Mouse (Mus musculus) limb, embryonic 13.5 days (tissue): Measurements from ENCODE around the gene Gm20605. TPM values are rescaled to one million over a fixed set of nuclear protein-coding genes. Genes with fewer than 3 reads are reported as not detected.
A peak's percentile ranks its signal among the peaks of the same experiment; 100 is the strongest.

ENCODE experiments used
- ATAC-seq: fragments of 200-750 bp; cut with Nextera tagmentation; 2 replicates; pipeline ENCODE4 v1.8.0; 2017; ENCODE audit warnings: low read depth, moderate number of reproducible peaks, moderate TSS enrichment; ENCODE audit not compliant: low FRiP score
- H3K27ac ChIP-seq: fragments of 300-500 bp; sonication (generic); 2 replicates; pipeline ENCODE4 v1.5.1; 2015; ENCODE audit warnings: inconsistent platforms, mild to moderate bottlenecking, moderate library complexity
- H3K27me3 ChIP-seq: fragments of 300-500 bp; sonication (generic); 2 replicates; pipeline ENCODE4 v1.6.1; 2015; ENCODE audit warnings: mild to moderate bottlenecking, inconsistent platforms
- H3K36me3 ChIP-seq: fragments of 300-500 bp; sonication (generic); 2 replicates; pipeline ENCODE4 v1.6.1; 2015; ENCODE audit warnings: inconsistent platforms, mild to moderate bottlenecking, moderate library complexity
- H3K4me1 ChIP-seq: fragments of 300-500 bp; sonication (generic); 2 replicates; pipeline ENCODE4 v1.6.1; 2015; ENCODE audit warnings: inconsistent platforms
- H3K4me2 ChIP-seq: fragments of 300-500 bp; sonication (generic); replicated peaks from 2 replicates; pipeline ENCODE4 v1.6.1; 2015; ENCODE audit warnings: inconsistent platforms, mild to moderate bottlenecking, moderate library complexity
- H3K4me3 ChIP-seq: fragments of 300-500 bp; sonication (generic); 2 replicates; pipeline ENCODE4 v1.5.1; 2015; ENCODE audit warnings: moderate library complexity, mild to moderate bottlenecking, inconsistent platforms
- H3K9ac ChIP-seq: fragments of 300-500 bp; sonication (generic); 2 replicates; pipeline ENCODE4 v1.6.1; 2015; ENCODE audit warnings: mild to moderate bottlenecking, inconsistent platforms
- H3K9me3 ChIP-seq: fragments of 300-500 bp; sonication (generic); 2 replicates; pipeline ENCODE4 v1.6.1; 2016; ENCODE audit warnings: inconsistent platforms
- WGBS: fragments of 180-500 bp; shearing (Covaris S2); methylation state at CpG from one replicate; pipeline ENCODE4 v1.1.7; 2015; 5-methylcytosine and 5-hydroxymethylcytosine counted together
- polyA plus RNA-seq: library from polyadenylated mRNA; unstranded; fragments of >200 nt; fragmentation: Nextera tagmentation; extraction: Ambion mirVana; gene quantifications from 2 replicates; pipeline ENCODE4 v1.2.1, GENCODE M21; 2015

The Gm20605 gene
- polyA plus RNA-seq, 1 experiment from 2014 or later = 9.6 TPM

DNA sequence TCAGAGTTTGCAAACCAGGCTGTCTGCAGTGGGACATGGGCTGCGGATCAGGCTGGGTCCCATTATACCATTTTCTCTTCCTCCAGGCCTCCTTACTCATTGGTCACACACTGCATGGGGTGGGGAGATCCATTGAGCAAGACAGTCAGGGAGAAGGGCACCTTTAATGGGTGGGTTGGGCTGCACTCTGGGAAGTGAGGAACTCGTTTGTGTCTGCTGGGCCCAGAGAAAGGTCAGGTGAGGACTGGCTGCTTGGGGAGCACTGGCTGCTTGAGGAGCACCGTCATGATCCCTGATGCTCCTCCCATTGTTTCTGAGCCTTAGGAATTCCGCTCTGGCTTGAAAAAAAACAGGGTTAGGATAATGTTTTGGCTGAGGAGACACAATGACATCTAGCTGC lies 13.9 kb downstream of the Gm20605 start:
- peaks cover 50% of the 10 kb centered on the region for H3K36me3 ChIP-seq
- no peaks in the 10 kb centered on the region for H3K9me3 ChIP-seq

DNA sequence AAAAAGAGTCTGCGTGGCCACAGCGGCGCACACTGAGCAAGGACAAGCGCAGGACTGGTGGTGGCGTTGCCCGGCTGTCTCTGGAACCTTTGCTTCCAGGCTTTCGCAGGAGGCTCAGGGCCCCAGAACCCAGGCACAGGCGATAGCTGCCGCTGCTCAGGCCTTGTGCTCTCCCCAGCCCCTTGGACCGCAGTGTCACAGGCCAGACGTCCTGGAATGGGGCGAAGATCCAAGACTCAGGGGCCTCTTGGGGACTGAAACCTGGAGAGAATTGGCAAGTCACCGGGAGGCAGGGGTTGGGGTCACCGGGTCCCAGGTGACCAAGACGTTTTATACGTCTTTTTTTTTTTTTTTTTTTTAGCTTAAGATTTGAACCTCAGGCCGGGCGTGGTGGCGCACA lies 15.5 kb downstream of the Gm20605 start:
- Histone ChIP-seq H3K36me3 (peaks cover 34% of the 10 kb centered on the region), H3K27me3 (peaks cover 37% of the 10 kb centered on the region), H3K4me2 (no peak overlapping the region), H3K4me3 (no peak overlapping the region), H3K4me1 (peaks cover 40% of the 10 kb centered on the region), H3K27ac (no peak overlapping the region), H3K9ac (no peak overlapping the region), H3K9me3 (no peaks in the 10 kb centered on the region)
- no peak for ATAC-seq
- 37% methylated on average over 19 of the region's 19 CpGs for WGBS

More for the DNA sequence above, 13.9 kb downstream of the Gm20605 start:
- Histone ChIP-seq H3K9ac (no peak overlapping the region; the same call in 1 of the 2 replicates), H3K27me3 (peaks cover 37% of the 10 kb centered on the region), H3K4me1 (peaks cover 24% of the 10 kb centered on the region), H3K4me2 (no peak overlapping the region), H3K4me3 (no peak overlapping the region), H3K27ac (no peak overlapping the region)
- WGBS = 56% methylated on average over 4 of the region's 4 CpGs
- ATAC-seq = no peak

- H3K9me3 ChIP-seq = no peaks in the 10 kb centered on the region
- peaks cover 46% of the 10 kb centered on the region for H3K4me1 ChIP-seq
- no peak for ATAC-seq
- H3K4me3 ChIP-seq = peak overlapping the region; percentile 34
- 2% methylated on average over 44 of the region's 44 CpGs for WGBS
- peaks cover 37% of the 10 kb centered on the region for H3K27me3 ChIP-seq
- H3K36me3 ChIP-seq = peaks cover 27% of the 10 kb centered on the region
- H3K9ac ChIP-seq = peak overlapping the region; percentile 20
- H3K4me2 ChIP-seq = peak overlapping the region; percentile 58
- H3K27ac ChIP-seq = no peak overlapping the region
Observed at GRCm38 (mm10) chr5:137645091-137645651, 16.2 kb downstream of the Gm20605 start.

DNA sequence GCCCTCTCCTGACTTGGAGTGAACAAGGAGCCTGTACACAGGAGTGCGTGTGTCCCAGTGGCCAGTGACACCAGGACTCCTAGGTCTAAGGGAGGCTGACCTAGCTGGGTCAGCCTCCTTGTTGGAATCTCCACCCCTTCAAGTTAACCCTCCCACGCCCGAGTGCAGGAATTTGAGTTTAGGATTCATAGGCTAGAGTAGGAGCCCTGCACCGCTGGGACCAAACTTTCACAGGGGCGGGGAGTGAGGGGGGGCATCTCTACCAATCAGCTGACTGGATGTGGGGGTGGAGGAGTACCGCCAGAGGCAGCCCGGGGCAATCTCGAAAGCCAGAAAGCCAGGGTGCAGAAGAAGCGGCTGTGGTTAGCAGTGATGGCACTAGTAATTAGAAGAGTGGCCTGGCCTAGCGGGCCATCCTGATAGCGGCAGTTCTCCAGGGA lies 16.7 kb downstream of the Gm20605 start, which contains the start of gene Irs3:
Irs3 (minus strand) TSS at position 63 of the 440 bp plus-strand sequence.
- Histone ChIP-seq H3K9ac (peak within 1 kb of the TSS; percentile 20), H3K9me3 (no peaks in the 10 kb centered on the region), H3K4me3 (peak within 1 kb of the TSS; percentile 34), H3K36me3 (peaks cover 22% of the 10 kb centered on the region), H3K4me1 (peaks cover 50% of the 10 kb centered on the region), H3K4me2 (peak within 1 kb of the TSS; percentile 58), H3K27ac (no peak within 1 kb of the TSS), H3K27me3 (peaks cover 37% of the 10 kb centered on the region)
- ATAC-seq = no peak
- 14% methylated on average over 11 of the region's 11 CpGs for WGBS

DNA sequence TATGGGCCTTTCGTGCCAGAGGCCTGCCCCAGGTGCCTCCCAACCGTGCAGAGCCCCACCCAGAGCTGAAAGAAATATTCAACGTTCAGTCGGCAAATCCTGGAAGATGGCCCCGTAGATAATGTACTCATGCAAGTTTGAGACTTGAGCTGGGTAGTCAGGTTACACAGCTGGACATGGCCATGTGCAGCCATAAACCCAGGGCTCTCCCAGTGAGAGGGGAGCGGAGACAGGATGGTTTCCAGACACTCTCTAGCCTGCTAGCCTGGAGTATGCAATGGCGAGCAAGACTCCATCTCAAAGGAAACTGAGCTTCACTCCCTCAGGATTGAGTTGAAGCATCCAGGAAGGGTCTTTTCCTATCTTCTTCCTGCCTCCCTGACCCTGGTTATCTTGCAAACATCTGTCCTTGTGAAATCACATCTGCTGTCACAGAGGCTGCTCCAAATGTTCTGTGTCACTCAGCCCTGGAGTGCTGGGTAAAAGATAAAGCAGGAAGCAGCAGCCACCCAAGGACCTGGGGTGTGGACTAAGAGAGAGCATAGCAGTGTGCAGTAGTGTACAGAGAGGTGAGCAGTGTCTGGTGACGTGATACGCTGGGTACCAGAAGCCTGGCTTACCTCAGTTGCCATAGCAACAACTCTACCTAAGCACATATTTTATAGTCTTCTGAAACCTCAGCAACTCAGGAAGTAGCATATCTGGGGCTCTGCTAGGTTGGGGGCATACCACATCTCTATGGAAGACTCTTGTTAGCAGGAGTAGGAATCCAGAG lies 19.0 kb downstream of the Gm20605 start:
- 14% methylated on average over 9 of the region's 9 CpGs for WGBS
- Histone ChIP-seq H3K4me3 (no peak overlapping the region), H3K9ac (peak overlapping the region; percentile 25; the same call in 1 of the 2 replicates), H3K4me1 (peaks cover 50% of the 10 kb centered on the region), H3K27ac (peak overlapping the region; percentile 58), H3K4me2 (0 out of 2 replicates have a peak overlapping the region, but pooled peaks have one; percentile 16), H3K36me3 (peaks cover 15% of the 10 kb centered on the region), H3K27me3 (peaks cover 36% of the 10 kb centered on the region), H3K9me3 (no peaks in the 10 kb centered on the region)
- peak; percentile 59 for ATAC-seq

GRCm38 (mm10) chr5:137649251-137649650 lies 20.3 kb downstream of the Gm20605 start:
- Histone ChIP-seq H3K27me3 (peaks cover 24% of the 10 kb centered on the region), H3K4me2 (no peak overlapping the region), H3K27ac (peak overlapping the region; percentile 29; the same call in 1 of the 2 replicates), H3K9me3 (no peaks in the 10 kb centered on the region), H3K36me3 (peaks cover 25% of the 10 kb centered on the region), H3K4me1 (peaks cover 50% of the 10 kb centered on the region), H3K4me3 (no peak overlapping the region), H3K9ac (0 out of 2 replicates have a peak overlapping the region, but pooled peaks have one; percentile 19)
- 26% methylated on average over 4 of the region's 4 CpGs for WGBS
- ATAC-seq = no peak

DNA sequence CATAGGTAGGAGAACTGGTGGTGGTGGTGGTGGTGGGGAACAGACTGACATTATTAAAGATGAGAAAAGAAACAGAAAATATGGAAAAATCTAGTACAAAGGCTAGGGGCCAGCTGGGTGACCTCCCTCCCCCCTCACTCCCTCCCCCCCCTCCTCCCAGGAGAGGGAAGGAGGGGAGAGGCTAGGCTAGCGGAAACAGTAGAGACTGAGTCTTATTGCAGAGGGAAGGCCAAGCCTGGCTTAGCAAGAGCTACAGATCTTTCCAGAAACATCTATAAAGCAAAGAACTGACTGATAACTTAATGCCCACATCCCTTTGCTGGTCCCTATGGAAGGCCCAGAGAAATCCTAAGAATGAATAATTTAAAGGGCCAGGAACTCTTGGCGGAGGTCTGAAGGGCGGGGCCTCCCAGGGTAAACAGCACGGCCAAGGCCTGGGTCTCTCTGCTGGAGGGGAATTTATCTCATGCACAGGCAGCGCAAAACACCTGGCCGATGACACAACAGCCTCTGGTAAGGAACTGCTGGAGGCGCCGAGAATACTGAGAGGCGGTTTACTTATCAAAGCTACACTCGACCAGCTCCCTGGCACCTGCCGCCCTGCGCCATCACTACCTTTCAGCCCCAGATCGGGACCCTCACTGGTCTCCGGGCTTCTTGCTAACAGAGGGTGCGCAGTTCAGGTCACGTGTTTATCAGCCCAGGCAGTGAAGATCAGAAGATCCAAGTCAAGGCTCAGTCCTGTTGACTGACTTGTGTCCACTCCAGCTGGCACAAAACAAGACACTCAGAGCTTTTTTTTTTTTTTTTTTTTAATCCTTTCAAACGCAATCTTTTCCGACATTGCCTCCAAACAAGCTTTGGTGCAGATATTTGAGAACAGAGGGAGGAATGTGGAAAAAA lies 20.9 kb downstream of the Gm20605 start:
- Histone ChIP-seq H3K27ac (peak overlapping the region; percentile 29; the same call in 1 of the 2 replicates), H3K4me2 (peak overlapping the region; percentile 7; the same call in 1 of the 2 replicates)

DNA sequence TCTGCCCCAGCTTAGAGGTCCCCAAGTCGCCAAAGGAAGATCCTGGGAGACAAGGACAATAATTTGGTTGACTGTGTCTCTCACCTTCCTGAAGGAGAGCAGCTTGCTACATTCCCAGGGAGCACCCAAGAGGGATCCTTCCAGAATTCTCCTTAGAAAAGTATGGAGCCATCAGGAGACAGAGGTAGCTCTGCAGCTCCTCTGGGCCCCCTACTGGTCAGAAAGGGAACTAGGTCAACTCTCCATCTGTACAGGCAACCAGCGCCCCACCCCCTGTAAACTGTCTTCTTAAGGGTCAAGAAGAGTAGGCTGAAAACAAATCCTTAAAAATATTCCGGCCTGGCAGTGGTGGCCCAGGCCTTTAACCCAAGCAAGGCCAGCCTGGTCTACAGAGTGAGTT lies 23.5 kb downstream of the Gm20605 start:
- H3K36me3 ChIP-seq = peaks cover 36% of the 10 kb centered on the region
- H3K4me1 ChIP-seq = peaks cover 36% of the 10 kb centered on the region
- H3K9ac ChIP-seq = no peak overlapping the region
- 25% methylated on average over 3 of the region's 3 CpGs for WGBS
- no peak overlapping the region for H3K4me3 ChIP-seq
- H3K4me2 ChIP-seq = no peak overlapping the region
- ATAC-seq = no peak
- H3K27me3 ChIP-seq = no peaks in the 10 kb centered on the region
- H3K9me3 ChIP-seq = no peaks in the 10 kb centered on the region
- no peak overlapping the region for H3K27ac ChIP-seq

More for the DNA sequence above, 20.9 kb downstream of the Gm20605 start:
- 19% methylated on average over 18 of the region's 18 CpGs for WGBS
- Histone ChIP-seq H3K4me1 (peaks cover 49% of the 10 kb centered on the region), H3K27me3 (peaks cover 17% of the 10 kb centered on the region), H3K36me3 (peaks cover 28% of the 10 kb centered on the region), H3K9ac (0 out of 2 replicates have a peak overlapping the region, but pooled peaks have one; percentile 19), H3K9me3 (no peaks in the 10 kb centered on the region), H3K4me3 (no peak overlapping the region)
- ATAC-seq = no peak

DNA sequence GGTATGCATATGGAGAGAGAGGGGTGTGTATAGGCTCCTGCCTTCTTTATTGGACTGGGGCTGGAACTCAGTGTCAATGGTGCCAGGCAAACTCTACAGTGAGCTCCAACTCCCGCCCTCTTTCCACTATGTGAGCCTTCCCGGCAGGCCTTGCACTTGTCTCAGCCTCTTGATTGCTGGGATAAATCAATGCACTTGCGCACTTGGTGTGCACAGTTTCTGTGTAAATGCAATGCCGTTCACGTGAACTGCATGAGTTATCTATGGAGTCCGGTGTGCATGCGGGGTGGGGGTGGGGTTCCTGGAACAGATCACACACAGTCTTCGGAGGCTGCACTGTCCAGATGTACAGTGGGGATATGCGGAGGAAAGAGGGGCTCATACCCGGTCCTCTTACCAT lies 24.4 kb downstream of the Gm20605 start:
- H3K27ac ChIP-seq = no peak overlapping the region
- no peak overlapping the region for H3K9ac ChIP-seq
- H3K4me2 ChIP-seq = no peak overlapping the region
- ATAC-seq = no peak
- 90% methylated on average over 10 of the region's 10 CpGs for WGBS
- no peak overlapping the region for H3K4me3 ChIP-seq
- no peaks in the 10 kb centered on the region for H3K27me3 ChIP-seq
- H3K9me3 ChIP-seq = no peaks in the 10 kb centered on the region
- H3K4me1 ChIP-seq = peaks cover 28% of the 10 kb centered on the region
- peaks cover 39% of the 10 kb centered on the region for H3K36me3 ChIP-seq

- WGBS = 76% methylated on average over 7 of the region's 7 CpGs
- H3K4me2 ChIP-seq = no peak overlapping the region
- no peak overlapping the region for H3K9ac ChIP-seq
- H3K36me3 ChIP-seq = peaks cover 53% of the 10 kb centered on the region
- H3K4me1 ChIP-seq = peaks cover 14% of the 10 kb centered on the region
- no peaks in the 10 kb centered on the region for H3K27me3 ChIP-seq
- H3K27ac ChIP-seq = no peak overlapping the region
- H3K9me3 ChIP-seq = no peaks in the 10 kb centered on the region
- ATAC-seq = no peak
- no peak overlapping the region for H3K4me3 ChIP-seq
Observed at GRCm38 (mm10) chr5:137654746-137655145, 25.8 kb downstream of the Gm20605 start.

DNA sequence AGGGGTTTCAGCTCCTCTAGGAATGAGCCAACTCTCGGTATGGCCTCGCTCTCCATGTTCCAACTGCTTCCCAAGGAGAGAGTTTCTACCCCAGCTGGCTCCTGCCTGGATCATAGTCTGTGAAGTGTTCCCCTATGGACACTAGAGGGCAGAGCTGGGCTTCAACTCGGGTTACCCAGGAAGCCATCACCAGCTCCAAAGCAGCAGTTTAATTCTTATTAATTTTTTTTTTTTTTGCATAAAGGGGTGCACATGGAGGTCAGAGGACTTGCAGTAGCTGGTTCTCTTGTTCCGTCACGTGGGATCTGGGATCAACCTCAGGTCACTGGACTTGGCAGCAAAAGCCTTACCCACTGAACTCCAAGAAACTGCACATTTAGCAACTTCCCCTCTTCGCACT lies 28.0 kb downstream of the Gm20605 start:
- Histone ChIP-seq H3K27ac (no peak overlapping the region; the same call in 1 of the 2 replicates), H3K4me1 (0 out of 2 replicates have a peak, but pooled peaks cover 6% of the 10 kb centered on the region), H3K27me3 (no peaks in the 10 kb centered on the region), H3K4me2 (no peak overlapping the region), H3K9me3 (no peaks in the 10 kb centered on the region), H3K4me3 (no peak overlapping the region), H3K36me3 (peaks cover 59% of the 10 kb centered on the region), H3K9ac (no peak overlapping the region)
- ATAC-seq = peak; percentile 51; the same call in 1 of the 2 replicates
- WGBS = 27% methylated on average over 6 of the region's 6 CpGs
